Mouse (Mus musculus): ENCODE data around the gene Sept12.

Gene Sept12

GRCm38 (mm10) chr16:4976180-4976579 lies 21.5 kb downstream of the Sept12 start:
- in situ Hi-C loops (cut with MboI; ENCODE audit: low sequenced_read_pairs): no loop called here

DNA sequence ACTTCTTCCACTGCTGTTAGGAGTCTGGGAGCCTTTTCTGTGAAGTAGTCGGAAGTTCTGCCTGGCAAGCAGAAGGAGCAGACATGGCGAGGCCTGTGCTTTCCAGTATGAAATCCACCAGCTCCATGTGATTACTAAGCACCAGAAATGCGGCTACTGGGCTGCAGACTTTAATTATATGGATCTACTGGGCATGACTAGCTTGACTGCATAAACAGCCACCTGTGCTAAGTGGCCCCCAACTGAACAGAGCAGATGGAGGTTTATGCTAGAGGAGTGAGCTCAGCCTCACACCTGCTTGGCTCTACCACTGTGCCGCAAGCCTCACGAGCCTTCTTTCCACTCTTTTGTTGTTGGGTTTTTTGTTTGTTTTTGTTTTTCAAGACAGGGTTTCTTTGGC lies 23.1 kb downstream of the Sept12 start:
- in situ Hi-C loops (cut with MboI; ENCODE audit: low sequenced_read_pairs): no loop called here

GRCm38 (mm10) chr16:4971626-4972025 lies 26.0 kb downstream of the Sept12 start:
- in situ Hi-C loops (cut with MboI; ENCODE audit: low sequenced_read_pairs): no loop called here

DNA sequence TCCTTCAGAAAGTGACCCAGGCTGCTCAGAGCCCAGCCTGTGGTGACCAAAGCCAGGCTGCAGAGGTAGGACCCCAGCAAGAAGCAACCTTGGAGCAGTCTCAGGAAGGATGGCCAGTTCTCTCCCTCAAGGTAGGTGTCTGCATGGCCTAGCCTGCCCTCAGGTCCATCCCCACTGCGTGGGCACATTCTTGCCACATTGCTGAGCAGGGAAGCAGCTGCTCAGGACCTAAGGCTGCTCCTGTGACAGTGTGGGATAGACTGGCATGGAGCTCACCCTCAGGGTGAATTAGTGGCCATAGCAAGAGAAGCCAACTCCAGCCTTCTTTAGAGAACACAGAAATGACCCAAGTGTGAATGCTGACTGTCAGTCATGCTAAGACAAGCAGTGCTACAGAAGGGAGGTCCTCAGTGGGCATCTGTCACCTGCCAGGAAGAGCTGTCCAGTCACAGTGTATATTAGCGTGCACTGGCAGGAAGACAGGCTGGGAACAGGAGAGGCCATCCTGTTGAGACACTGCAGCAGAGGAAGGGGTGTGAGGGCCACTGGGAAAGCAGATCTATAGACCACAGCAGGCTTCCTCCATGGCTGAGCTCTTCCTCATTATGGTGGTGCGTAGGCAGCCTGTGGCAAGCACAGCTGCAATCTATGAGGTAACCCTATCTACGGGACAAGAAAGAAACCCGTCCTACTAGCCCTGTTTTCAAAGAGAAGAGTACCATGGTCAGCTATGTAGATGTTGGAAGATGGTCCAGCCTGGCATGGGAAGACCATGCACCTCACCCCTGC lies 28.4 kb downstream of the Sept12 start:
- in situ Hi-C loops (cut with MboI; ENCODE audit: low sequenced_read_pairs): no loop called here

DNA sequence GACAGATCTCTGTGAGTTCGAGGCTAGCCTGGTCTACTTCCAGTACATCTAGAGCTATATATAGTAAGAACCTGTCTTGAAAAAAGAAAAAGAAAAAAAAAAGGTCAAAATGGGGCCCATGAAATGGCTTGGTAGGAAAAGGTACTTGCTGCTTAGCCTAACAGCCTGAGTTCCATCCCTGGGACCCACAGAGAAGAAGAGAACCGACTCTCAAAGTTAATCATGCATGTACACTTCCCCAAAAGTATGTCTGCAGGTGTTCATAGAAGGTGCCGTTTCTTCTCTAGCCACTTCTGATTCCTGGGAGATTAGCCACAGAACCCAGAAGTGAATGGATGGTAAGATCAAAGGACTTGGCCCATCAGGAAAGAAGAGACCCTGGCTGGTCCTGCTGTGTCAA lies 29.2 kb downstream of the Sept12 start:
- in situ Hi-C loops (cut with MboI; ENCODE audit: low sequenced_read_pairs): no loop called here

DNA sequence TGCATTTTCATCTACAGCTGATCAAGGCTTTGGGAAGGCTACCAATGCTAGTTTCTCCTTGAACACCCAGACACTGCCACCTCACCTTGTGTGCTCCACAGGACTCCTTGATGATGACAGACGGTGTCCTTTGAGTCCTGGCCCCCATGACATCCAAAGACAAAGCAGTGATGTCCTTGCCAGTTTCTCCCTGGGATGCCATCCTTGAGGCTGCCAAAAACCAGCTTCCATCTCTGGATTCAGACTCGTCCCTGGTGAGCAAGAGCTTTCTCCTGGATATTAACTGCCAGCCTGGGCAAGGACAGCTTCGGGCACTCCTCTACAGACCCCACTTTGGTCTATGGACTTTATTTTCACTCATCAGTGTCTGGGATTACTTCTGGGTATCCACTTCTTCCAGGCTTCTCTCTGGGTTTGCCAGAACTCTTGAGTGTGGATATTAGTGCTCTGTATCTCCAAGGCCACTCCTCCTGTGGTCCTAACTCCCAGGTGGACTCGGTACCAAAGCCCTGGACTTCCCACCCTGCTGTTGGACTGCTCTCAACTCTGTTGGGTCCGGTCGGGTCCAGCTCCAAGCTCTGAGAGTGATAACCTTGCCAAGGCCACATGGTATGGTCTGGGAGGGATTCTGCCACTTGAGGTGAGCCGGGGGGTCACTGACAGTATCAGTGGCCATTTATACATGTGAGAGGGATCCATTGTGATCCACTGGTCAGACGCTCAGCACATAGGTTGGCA lies 32.1 kb downstream of the Sept12 start:
- in situ Hi-C loops (cut with MboI; ENCODE audit: low sequenced_read_pairs): no loop called here

- in situ Hi-C loops (cut with MboI; ENCODE audit: low sequenced_read_pairs): no loop called here
Measured at GRCm38 (mm10) chr16:4964731-4965391, 32.8 kb downstream of the Sept12 start.

DNA sequence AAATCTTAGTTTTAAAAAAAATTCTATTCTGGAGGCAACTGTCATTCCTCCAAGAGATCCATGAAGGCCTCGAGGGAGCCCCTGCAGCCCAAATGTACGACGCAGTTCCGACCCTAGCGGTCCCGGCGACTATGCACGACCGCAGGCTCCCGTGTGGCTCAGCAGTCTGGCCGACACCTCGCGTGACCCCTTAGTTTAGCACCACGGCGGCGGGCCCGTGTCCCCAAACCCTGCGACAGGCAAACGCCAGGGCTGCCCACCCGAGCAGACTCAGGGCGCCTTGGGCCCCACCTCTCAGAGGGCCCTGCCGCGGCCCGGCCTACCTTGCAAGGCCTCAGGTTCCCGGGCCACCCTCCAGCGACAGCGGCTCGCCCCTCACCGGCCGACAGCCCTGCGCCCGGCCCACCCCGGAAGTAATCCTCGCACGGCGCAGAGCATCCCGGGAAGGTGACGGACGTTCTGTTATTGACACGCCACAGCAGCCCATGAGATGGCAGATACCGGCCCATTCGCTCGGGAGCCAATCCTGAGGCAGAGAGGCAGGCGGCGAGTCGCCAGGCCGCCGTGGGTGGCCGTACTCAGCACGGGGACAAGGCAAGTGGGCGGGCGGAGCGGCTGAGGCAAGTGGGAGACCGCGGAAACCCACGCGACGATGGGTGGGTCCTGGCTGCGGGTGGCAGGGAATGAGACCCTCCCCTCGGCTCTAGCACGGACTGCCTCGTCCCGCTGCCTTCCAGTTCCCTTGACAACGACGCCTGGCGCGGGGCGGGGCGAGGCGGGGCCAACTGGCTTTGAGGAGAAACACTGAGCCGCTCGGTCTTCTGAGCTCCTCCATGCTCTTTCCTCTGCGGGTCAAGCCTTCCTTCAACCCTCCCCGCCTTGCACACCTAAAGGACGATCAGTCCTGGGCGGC lies 33.6 kb downstream of the Sept12 start, which contains the start of gene Anks3:
Anks3 (minus strand) TSS at position 409 of the 913 bp plus-strand sequence.
- in situ Hi-C loops (cut with MboI; ENCODE audit: low sequenced_read_pairs): no loop called here

GRCm38 (mm10) chr16:4963346-4963745 lies 34.3 kb downstream of the Sept12 start:
- in situ Hi-C loops (cut with MboI; ENCODE audit: low sequenced_read_pairs): no loop called here

- in situ Hi-C loops (cut with MboI; ENCODE audit: low sequenced_read_pairs): no loop called here
Measured at GRCm38 (mm10) chr16:4960260-4960659, 37.4 kb downstream of the Sept12 start.

- in situ Hi-C loops (cut with MboI; ENCODE audit: low sequenced_read_pairs): no loop called here
Measured at GRCm38 (mm10) chr16:4957446-4957845, 40.2 kb downstream of the Sept12 start.

GRCm38 (mm10) chr16:4956609-4957008 lies 41.0 kb downstream of the Sept12 start:
- in situ Hi-C loops (cut with MboI; ENCODE audit: low sequenced_read_pairs): no loop called here

- in situ Hi-C loops (cut with MboI; ENCODE audit: low sequenced_read_pairs): no loop called here
Measured at GRCm38 (mm10) chr16:4947378-4947777, 50.3 kb downstream of the Sept12 start.

DNA sequence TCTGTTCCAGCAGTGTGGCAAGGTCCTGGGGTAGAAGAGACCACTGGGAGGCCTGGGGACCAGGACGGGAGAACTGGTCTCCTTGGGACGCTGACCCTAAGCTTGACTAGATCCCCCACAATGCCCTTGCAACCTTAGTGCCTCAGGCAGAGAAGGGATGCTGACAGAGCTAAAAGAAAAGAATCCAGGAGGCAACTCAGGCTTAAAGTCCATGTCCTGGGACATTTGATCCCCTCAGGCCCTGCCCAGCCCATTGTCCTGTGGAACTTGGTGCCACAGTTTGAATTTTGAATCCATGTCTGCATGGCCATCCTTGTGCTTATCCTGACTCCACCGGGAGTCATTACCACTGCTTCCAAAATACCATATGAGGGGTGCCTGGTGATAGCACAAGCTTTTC lies 51.5 kb downstream of the Sept12 start:
- in situ Hi-C loops (cut with MboI; ENCODE audit: low sequenced_read_pairs): no loop called here

GRCm38 (mm10) chr16:4945415-4945814 lies 52.2 kb downstream of the Sept12 start:
- in situ Hi-C loops (cut with MboI; ENCODE audit: low sequenced_read_pairs): no loop called here

DNA sequence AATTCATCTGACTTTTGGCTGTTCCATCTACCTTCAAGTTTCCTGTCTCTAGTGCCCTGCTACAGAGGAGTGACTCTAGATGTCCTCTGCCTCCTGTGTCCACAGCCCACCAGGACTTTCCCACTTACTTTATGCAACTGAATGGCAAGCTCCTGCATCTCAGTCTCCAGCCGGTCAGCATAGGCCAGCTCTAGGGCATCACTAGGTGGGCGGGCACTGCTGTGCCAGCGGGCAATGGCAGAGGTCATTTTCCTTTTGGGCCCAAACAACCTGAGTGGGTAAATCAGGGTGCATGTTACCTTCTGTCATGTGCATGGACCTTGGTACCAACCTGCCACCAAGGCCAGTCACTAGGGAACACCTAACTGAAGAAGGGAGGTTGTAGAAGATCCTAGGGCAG lies 54.2 kb downstream of the Sept12 start:
- in situ Hi-C loops (cut with MboI; ENCODE audit: low sequenced_read_pairs): no loop called here

GRCm38 (mm10) chr16:4942868-4943267 lies 54.8 kb downstream of the Sept12 start:
- in situ Hi-C loops (cut with MboI; ENCODE audit: low sequenced_read_pairs): no loop called here

DNA sequence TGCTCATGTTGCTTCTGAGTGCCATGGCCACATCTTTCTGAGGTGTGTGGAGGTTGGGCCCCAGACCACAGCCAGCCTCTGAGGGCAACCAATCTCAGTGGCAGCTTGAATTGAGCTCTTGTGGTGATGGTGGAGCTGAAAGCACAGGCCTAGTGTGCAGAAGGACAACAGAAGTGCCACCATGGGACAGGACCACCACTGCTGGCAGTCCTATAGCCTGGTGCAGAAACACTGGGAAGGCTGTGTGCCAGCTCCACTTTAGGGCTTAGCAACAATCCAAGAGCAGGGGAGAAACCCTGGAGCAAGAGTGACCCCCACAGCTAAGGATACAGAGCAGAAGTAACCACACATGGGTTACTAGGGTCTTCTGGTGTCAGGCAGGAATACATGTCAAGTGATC lies 56.6 kb downstream of the Sept12 start:
- in situ Hi-C loops (cut with MboI; ENCODE audit: low sequenced_read_pairs): no loop called here

DNA sequence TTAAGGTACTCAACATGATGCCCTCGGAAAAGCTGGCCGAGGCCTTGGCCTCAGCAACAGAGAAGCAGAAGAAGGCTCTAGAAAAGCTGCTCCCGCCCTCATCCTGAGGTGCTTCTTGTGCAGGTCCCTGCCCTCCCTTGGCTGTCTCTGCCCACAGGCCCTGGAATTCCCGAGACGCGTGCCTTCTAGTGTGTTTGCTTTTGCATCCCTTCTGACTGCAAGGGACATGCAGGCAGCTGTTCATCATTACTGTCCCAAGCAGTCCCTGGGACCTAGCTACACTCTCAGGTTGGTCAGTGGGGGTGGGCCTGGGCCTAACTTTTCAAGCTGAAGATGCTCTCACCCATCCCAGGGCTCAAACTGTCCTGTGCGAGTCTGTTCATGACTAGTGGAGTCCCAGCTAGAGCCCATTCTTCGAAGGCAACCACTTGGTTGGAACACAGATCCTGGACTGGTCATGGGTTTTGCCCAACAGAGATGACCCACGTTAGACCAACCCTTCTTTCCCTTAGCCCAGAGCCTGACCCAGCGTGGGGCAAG lies 57.3 kb downstream of the Sept12 start:
- in situ Hi-C loops (cut with MboI; ENCODE audit: low sequenced_read_pairs): no loop called here

GRCm38 (mm10) chr16:4939412-4939811 lies 58.2 kb downstream of the Sept12 start:
- in situ Hi-C loops (cut with MboI; ENCODE audit: low sequenced_read_pairs): no loop called here
